Mouse (Mus musculus) myocyte (in vitro differentiated cells): ENCODE data around the gene Chst3.

Source experiments
- CEBPB ChIP-seq: IDR thresholded peaks from 2 replicates; pipeline ENCODE4 v1.6.1; 2011; ENCODE audit warnings: mild to moderate bottlenecking, moderate library complexity; ENCODE audit not compliant: poor library complexity, insufficient read depth, severe bottlenecking
- E2F4 ChIP-seq: IDR thresholded peaks from one replicate; pipeline ENCODE4 v1.6.1; 2011; ENCODE audit warnings: mild to moderate bottlenecking, control low read depth, moderate library complexity; ENCODE audit not compliant: insufficient read depth
- MAX ChIP-seq: IDR thresholded peaks from one replicate; pipeline ENCODE4 v1.6.1; 2011; ENCODE audit warnings: low read depth, mild to moderate bottlenecking, control low read depth
- MYOD1 ChIP-seq, 3 experiments: IDR thresholded peaks; one replicate each; pipeline ENCODE4 v1.6.1; 2011; ENCODE audit warnings: control low read depth in 2 of 3, low read depth in 2 of 3, mild to moderate bottlenecking in 2 of 3, moderate library complexity in 1 of 3; ENCODE audit not compliant: insufficient read length in 2 of 3, control insufficient read depth in 1 of 3
- MYOG ChIP-seq, 3 experiments: IDR thresholded peaks; one replicate each; pipeline ENCODE4 v1.6.1; 2011; ENCODE audit warnings: control low read depth in 2 of 3, low read depth in 2 of 3, mild to moderate bottlenecking in 2 of 3; ENCODE audit not compliant: insufficient read length in 2 of 3, control insufficient read depth in 1 of 3, insufficient read depth in 1 of 3
- POLR2A ChIP-seq: IDR thresholded peaks from one replicate; pipeline ENCODE4 v1.6.1; 2011; ENCODE audit warnings: low read depth, mild to moderate bottlenecking, control low read depth, moderate library complexity; ENCODE audit not compliant: insufficient read length
- POLR2AphosphoS2 ChIP-seq: IDR thresholded peaks from one replicate; pipeline ENCODE4 v1.6.1; 2011; ENCODE audit warnings: low read depth, control low read depth; ENCODE audit not compliant: insufficient read length
- REST ChIP-seq: IDR thresholded peaks from one replicate; pipeline ENCODE4 v1.6.1; 2011; ENCODE audit warnings: mild to moderate bottlenecking, control low read depth, moderate library complexity; ENCODE audit not compliant: insufficient read depth, insufficient read length
- SRF ChIP-seq: IDR thresholded peaks from one replicate; pipeline ENCODE4 v1.6.1; 2011; ENCODE audit warnings: low read depth; ENCODE audit not compliant: control insufficient read depth, insufficient read length
- TCF12 ChIP-seq: IDR thresholded peaks from one replicate; pipeline ENCODE4 v1.6.1; 2011; ENCODE audit warnings: mild to moderate bottlenecking, control low read depth; ENCODE audit not compliant: poor library complexity, insufficient read depth, severe bottlenecking
- TCF3 ChIP-seq: IDR thresholded peaks from one replicate; pipeline ENCODE4 v1.6.1; 2011; ENCODE audit warnings: low read depth, control low read depth; ENCODE audit not compliant: insufficient read length
- USF1 ChIP-seq: IDR thresholded peaks from one replicate; pipeline ENCODE4 v1.6.1; 2011; ENCODE audit warnings: low read depth, mild to moderate bottlenecking, control low read depth, moderate library complexity

DNA sequence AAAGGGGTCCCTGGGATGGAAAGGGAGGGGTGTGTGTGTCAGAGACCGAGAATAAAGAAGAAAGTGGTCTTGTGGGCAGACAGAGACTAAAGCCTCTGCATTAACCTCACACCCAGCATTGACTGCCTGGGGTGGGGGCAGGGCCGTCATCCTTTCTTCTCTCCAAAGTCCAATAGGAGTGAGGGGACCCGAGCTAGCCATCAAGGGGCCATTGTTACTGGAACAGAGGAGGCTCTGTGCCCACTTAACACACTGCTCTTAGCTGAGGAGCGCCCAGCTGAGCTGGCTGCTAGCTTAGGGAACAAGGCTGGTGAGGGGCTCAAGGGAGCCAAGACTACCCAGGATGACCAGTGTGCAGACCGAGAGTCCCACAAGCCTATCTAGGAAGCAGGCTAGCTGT is 16.3 kb downstream of the Chst3 start:
- TF ChIP-seq POLR2A (no peak), MYOD1 (IDR thresholded peaks at IDR 0.05; ENCODE audit: control insufficient read depth in 1 of 3, insufficient read length in 2 of 3, low read depth in 2 of 3) (no peak), MAX (no peak), E2F4 (no peak), USF1 (no peak), MYOG (IDR thresholded peaks at IDR 0.05; ENCODE audit: control insufficient read depth in 1 of 3, insufficient read depth in 1 of 3, insufficient read length in 2 of 3, low read depth in 2 of 3) (no peak), TCF12 (no peak), POLR2AphosphoS2 (no peak), CEBPB (no peak), SRF (no peak), TCF3 (no peak), REST (no peak)
